Mouse (Mus musculus): ENCODE data around the gene Snph. TPM values are rescaled to one million over a fixed set of nuclear protein-coding genes. Genes with fewer than 3 reads are reported as not detected.

Snph gene
- total RNA-seq, 2 experiments from 2014 or later: 303 to 326 TPM

DNA sequence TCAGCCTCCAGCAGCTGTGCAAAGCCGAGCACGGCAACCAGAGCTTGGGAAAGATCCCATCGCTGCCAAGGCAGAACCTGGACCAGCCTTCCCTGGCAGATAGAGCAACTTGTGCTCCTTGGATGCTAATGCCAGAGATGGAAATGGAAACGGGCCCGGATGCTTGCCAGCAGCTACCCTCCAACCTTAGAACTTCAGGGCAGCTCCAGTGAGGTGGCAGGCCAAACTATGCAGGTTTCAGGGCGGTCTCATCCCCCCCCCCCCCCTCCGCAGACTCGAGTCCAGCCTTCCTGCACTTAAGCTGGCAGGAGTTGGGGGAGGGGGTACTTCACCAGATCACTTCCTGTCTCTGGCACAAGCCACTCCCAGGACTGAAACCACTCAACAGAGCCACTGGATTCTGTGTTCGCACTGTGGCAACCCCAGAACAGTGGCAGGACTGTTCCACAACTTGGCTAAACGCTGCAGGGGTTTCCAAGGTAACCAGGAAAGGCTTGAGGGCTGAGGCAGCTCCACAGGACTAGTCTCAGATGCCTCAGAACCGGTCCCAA lies 26.9 kb downstream of the Snph start:
- peak; percentile 65 to 83 for DNase-seq (ENCODE audit: low spot score in 2 of 2)

DNA sequence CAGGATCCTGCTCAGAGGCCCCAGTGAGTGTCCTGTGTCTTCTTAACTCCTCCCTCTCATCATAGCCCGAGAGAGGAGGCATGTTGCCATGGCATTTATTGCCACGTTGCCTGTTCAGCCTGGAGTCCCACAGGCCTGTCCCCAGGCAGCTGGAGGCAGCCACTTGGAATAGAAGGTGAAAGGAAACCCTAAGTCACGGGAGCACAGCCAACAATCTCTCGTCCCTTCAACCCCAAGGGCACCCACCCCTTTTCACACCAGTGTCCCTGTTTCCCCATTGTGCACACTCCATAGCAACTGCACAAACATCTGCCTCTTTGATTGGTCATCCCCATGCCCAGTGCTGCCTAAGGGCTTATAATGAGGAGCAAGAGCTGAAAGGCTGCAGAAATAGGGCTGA lies 28.8 kb downstream of the Snph start:
- peak; percentile 41 to 73 for DNase-seq (ENCODE audit: low spot score in 2 of 2)

DNA sequence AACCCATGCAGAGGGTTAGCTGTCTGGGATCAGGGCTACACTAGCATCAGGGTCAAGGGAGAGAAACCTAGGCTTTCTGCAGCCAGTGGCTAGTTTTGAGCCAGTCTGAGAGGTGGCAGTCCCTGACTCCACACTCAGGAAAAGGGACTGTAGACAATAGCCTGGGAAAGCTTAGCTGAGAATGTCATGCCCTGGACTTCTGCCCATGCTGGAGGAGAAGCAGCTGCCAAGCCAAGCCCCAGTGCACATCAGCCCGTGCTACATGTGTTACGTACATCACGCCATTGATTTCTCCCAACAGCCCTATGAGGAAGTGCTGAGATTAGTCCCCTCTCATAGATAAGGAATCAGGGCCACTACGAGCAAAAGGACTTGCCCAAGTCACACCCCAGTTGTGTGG lies 30.3 kb downstream of the Snph start:
- no peak for DNase-seq (ENCODE audit: low spot score in 2 of 2)

DNA sequence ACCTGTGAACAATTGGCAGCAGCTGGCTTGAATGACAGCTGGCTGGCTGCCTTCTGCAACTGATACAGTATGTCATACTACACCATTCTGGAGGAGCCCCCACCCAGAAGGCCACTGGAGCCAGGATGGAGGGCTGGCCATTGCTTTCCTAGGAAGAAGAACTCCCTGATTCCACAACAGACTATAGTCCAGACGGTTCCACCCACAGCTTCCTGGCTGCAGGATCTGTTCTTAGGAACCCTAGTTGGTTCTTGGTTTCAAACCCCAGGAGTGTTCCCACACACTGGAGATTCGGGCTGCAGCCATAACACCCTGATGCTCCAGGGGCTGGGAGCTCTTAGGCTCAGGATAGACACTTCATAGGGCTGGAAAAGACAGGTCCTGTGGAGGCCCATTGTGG lies 34.3 kb downstream of the Snph start:
- DNase-seq (ENCODE audit: low spot score in 2 of 2): no peak

DNA sequence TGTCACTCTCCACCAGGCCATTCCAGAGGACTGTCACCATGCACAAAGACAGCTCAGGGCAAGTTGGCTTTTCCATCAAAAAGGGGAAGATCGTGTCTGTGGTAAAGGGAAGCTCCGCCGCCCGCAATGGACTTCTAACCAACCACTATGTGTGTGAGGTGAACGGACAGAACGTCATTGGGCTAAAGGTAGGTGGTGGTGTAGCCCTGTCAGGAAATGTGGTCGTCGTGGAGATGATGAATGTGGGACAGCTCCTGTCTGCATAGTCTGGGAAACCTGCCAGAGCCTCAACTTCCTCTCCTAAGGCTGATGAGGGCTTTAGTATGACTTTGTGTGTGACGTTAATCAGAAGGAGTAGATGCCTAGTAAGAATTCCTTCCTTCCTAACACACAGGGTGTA lies 45.1 kb downstream of the Snph start:
- DNase-seq (ENCODE audit: low spot score in 2 of 2): no peak

DNA sequence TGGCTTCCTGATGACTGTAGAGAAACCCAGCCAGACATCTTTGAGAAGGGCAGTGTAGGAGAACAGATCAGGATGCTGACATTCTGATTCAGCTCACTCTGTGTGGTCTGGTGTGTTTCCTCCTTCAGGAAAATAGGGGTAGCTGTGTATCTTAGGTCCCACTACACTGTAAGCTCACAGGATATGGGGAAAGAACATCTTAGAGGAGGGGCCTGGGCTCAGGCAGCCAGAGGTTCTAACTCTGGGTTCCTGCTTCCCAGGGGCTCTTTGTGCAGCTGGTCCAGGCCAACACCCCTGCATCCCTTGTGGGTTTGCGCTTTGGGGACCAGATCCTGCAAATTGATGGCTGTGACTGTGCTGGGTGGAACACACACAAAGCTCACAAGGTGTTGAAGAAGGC lies 45.6 kb downstream of the Snph start:
- DNase-seq (ENCODE audit: low spot score in 2 of 2): no peak

DNA sequence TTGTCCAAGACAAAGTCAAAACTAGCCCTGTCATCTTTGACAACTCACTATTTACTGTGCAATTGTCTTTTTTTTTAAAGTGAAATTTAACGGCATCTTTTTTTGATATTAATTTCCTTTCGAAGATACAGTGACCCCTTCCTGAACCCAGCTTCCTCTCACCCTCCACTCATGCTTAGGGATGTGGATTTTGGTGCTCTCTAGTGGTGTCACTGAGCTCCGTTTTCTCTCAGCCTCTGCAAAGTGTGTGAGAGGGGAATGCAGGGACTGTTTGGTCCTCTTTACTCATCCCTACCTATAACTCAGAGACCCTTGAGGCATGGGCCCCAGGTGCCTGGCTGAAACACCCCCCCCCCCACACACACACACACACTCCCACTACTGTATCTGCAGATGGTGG lies 46.5 kb downstream of the Snph start:
- no peak for DNase-seq (ENCODE audit: low spot score in 2 of 2)

DNA sequence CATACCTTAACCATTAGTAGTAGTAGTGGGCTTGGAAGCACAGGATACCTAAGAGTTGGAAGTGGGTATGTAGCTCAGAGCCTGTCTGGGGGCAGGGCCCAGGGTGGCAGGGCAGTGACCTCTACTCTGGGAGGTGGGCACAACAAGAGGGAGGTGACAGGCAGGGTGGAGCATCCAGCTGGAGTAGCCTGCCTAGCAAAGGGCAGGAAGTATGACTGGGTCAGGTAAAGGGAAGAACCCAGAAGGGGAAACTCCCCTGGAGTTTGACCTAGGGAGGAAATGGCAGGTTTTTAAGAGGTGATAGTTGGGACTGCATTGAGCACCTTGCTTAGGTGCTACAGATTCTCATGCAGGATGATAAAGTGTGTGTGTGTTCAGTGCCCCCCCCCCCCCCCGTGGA lies 51.4 kb downstream of the Snph start:
- DNase-seq (ENCODE audit: low spot score in 2 of 2): no peak

DNA sequence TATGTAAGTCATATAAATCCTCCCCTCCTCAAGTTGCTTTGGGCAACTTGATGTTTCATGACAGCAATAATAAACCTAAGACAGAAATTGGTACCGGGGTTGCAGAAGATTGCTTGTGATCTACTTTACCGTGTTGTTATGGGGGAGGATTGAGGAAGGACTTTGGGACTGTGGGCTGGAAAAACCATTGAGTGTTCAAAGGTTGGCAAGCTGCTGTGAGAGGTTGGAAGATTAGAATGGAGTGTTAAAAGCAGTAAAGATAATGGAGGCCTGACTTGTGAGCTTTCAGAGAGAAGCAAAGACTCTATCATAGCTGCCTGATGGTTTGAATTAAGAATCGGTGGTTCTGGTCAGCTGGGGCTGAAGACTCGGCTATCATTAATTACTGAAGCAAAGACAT lies 53.2 kb downstream of the Snph start:
- no peak for DNase-seq (ENCODE audit: low spot score in 2 of 2)

DNA sequence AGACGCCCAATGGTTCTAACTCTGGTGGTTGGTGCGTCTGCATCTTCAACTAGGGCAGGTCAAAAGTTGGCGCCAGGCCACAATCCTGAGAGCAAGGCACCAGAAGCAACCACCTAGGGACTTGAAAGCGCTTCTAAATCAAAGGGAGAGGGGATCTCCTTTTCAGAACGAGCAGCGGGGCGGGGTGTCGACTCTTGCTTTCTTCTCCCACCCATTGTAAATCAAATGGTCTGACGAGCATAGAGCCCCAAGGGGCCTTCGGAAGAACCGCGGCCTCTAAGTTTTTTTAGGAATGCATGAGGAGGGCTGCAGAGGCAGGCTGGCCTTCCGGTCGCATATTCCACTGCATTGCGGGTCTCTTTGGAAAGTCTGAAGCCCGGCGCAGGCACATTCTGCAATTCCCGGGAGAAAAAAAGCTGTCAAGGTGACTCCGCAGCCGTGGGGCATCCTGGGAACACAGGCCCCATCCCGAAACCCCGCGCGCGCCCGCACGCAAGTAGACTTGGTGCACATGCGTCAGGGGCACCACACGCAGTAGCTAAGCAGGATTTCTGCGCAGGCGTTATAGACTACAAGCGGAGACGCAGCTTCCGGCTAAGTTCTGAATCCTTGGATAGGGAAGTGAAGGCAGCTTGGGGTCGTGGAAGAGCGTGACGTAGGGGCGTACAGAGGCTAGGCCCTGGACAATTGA lies 56.5 kb downstream of the Snph start:
- peak; percentile 86 to 94 for DNase-seq (ENCODE audit: low spot score in 2 of 2)

DNA sequence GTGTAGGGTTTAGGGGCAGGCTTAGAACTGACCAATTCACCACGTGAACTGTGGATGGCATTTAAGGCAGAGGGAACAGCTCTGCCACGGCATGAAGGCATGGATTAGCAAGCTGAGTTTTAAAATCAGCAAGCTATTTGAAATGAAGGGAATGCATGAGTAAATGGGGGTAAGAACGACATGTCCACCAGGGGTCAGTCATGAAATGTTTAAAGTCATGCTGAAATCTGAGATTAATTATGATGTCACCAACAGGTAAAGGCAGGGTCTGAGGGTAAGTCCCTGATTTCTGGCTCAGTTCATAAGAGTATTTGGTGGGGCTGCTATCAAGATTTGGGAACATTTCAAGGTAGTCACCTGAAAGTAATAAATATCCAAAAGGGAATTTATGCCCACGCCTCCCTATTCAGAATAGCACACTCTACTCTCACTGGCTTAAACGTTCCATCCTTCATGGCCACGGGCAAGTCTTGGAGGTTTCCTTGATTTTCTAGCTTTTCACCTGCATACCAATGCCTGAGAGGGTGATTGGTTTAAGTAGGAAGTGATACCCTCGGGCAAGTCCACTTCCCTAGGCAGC lies 57.2 kb downstream of the Snph start:
- DNase-seq (ENCODE audit: low spot score in 2 of 2): peak in 1 of 2 experiments; percentile 58

DNA sequence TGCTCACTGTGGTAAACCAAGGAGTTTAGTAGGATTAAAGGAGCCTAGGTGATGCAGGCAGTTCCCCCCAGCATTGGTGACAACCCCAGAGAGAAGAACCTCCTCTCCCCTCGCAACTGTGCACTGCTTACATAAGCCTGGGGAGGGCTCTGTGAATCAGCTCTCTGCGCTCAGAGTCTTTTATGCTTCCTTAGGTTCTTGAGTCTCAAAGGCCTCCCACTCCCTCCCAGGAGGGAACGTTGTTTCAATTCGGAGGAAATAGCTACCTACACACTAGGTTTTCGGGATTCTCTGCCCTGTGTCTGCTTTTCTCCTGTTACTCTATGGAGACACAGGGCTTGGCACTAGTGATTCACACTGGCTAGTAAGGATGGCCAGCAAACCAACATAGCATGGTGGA lies 57.8 kb downstream of the Snph start:
- no peak for DNase-seq (ENCODE audit: low spot score in 2 of 2)

DNA sequence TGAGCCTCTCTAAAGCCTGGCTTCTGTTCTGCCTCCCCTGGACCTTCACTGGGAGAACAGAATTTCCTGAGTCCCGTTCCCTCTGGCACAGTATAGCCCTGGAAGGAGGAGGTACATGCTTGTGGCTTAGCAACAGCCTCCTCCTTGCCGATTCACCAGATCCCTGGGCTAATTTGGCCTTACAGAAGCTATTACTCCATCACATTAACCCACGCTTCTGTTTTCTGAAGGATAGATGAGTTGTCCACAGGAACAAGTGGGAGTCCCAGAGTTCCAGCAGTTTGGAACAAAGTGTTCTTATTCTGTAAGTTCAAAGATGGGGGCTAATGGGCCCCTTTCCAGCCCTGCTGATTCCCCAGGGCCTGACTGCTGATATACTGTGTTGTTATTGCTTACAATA lies 58.7 kb downstream of the Snph start:
- no peak for DNase-seq (ENCODE audit: low spot score in 2 of 2)

DNA sequence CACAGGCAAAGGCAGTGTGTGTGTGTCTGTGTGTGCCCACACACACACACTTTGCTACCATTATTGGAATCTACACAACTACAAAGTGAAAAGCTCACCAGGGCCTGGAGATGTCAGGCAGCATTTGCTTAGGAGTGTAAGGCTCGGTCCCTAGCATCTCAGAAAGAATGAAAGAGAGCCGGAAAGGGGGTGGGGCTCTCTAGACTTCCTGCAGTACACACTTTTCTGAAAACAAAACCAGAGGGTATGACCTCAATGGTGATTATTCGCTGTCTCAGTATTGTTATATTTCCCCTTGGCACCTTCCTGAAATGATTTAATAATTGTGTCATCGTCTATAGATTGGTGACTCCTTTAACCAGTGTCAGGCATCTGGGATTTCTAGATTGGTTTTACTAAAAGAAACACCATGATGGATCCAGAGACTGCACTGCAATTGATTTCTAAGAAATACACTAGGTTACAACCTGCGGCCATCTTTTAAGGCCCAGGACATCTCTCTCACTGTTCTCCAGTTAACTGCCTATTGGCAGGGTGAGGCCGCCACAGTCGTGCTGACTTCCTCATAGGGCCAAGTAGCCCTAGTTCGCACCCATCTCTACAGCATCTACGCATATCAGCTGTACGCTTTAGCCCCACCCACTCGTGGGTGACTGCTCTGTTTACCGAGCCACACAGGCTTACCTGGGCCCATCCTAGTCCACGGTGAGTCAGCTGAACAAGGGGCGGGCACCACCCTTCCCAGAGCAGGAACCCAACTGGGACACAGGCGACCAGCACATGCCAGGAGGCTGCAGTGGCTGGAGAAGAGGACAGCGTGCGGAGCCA lies 60.3 kb downstream of the Snph start, which contains the start of gene Sdcbp2:
Gene Sdcbp2, plus strand, starts transcription at position 750 of the 828 bp plus-strand sequence.
- no peak for DNase-seq (ENCODE audit: low spot score in 2 of 2)

DNA sequence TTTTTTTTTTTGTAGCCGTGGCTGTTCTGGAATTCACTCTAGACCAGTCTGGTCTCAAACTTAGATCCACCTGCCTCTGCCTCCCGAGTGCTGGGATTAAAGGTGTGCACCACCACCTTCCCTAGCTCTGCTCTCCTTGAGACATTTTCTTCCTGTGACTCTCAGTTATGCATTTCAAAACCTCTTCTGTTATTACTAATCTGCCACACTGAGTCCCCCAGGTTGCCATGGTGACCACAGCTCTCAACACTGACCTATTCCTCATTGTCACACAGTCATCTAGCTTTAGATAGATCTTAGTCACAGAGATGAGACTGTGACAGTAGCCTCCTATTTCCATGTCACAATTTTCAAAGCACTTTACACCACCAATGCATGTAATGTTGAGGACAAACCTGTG lies 62.9 kb downstream of the Snph start:
- no peak for DNase-seq (ENCODE audit: low spot score in 2 of 2)

DNA sequence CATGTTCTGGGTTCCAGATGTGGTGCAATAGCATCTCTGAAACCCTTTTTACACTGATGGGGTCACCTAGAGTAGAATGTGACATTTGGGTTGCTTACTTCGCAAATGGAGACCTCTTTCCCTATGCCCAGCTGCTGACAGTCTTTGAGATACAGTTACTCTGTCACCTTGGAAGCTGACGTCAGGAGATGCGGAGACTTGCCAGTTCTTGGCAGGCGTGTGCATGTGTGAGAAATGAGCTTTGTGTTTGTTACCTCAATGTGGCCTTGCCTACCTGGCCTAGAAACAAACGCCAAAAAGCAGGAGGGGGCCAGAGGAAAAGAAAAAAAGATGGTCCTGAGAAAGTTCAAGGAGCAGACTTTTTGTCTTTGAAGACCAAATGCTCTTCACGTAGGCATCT lies 65.5 kb downstream of the Snph start:
- DNase-seq (ENCODE audit: low spot score in 2 of 2): no peak

DNA sequence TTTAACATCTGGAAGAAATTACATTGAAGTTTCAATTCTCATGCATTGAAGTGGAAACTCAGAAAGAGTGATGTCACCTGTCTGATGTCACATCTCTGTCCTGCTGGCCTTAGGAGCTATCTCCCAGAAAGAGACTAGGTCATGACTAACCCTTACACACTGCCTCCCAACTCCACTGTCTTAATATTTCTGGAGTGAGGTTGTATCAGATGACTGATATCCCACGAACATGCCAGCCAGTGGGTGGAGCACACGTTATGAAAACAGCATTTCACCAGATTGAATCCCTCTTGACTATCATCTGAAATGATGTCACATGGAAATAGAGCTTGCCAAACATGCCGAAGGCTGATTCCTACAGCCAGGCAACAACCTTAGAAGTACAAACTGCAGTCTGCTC lies 67.4 kb downstream of the Snph start:
- DNase-seq (ENCODE audit: low spot score in 2 of 2): no peak

DNA sequence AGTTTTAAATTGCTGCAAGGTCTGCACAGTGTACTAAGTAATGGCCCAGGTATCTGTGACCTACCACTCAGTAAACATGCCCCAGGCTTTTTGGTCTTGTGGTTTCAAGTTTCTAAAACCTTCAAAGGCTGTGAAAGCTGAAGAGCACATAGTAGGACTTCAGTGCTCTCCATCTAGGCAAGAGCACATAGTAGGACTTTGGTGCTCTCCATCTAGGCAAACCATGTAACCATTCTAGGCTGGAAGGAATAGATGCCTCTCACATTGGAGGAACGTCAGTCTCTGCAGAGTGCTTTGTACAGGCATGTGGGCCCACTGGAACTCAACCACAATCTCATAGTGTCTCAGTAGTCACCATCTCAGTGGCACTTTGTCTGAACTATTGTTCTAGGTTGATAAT lies 68.4 kb downstream of the Snph start:
- DNase-seq (ENCODE audit: low spot score in 2 of 2): no peak

DNA sequence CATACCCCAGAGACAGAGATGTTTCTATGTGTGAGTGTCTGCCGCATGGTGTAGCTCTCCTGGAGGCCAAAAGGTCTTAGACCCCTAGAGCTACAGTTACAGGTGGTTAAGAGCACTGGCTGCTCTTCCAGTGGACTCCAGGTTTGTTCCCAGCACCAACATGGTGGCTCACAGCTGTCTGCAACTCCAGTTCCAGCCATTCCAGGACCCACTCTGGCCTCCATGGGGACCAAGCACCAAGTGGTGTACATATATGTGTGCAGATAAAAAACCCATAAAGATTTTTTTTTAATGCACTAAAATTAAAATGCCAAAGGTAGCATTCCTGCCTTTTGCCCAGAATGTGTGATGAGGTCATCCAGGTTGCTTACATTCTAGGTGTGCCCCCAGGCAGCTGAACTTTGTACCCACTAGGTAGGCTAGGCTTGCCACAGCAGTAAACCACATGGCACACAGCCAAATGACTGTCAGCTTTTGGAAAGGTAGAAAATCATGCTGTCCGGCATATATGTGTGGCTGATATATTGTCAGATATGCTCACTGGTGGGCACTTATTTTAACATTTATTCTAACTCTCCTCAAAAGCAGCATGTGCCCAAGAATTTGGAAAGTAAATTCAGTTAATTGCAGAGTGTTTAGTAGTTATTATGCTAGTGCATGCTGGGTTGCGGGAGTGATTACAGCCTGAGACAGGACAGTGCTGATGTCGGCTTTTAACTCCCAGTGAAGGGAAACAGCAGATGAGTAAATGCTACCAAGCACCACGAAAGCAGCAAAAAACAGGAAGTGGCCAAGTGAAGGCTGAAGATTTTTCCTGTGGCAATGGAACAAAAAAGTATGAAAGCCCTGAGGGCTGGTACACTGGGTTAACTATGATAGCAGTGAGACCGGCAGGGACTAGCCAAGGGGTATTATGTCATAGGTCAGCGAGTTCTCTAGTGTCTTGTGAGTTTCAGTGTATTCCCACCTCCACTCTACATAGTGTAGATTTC lies 69.2 kb downstream of the Snph start:
- no peak for DNase-seq (ENCODE audit: low spot score in 2 of 2)

DNA sequence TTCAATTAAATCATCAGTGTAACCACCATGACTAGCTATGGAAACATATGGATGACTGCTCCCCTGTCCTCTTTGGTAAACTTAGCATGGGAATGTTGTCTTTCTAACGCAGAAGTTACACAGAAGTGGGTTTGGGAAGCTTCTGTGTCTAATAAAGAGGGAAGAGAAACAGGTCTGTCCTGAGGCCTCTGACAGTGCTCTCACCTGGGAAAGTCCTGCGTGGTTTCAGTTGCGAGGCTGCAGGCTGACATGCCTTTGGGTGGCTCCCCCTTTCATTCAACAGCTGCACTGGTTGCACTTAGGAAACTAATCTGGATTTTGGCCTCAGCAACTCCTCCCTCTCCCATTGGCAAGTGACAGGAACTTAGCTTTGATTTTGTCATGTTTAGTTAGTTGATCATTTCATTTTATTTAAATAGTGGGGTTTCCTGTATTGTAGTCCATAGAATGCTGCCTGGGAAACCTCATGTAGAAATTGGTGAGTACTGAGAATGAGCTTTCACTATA lies 82.7 kb downstream of the Snph start:
- DNase-seq (ENCODE audit: low spot score in 2 of 2): no peak

DNA sequence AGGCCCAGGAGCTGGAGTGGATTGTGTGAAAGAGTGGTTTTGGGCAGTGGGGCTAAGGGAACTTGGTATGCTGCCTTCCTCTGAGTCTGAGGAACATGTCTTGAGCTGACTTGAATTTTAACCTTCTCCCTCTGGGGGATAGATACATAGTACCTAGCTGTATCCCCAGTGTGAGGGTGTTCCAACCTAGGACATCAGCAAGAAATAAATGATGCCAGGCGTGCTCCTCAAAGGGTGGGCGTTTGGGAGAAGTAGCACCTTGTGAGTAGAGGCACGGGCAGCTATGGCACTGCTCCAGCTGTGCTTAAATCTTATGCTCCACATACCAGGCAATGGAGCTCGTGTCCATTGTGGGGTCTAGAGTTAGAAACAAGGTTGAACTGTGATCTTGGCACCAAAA lies 85.8 kb downstream of the Snph start:
- no peak for DNase-seq (ENCODE audit: low spot score in 2 of 2)

Measured in layer of hippocampus, postnatal 14 days (tissue).